Mouse (Mus musculus) lung, embryonic 14.5 days (tissue): ENCODE measurements around the gene Synj2. TPM values are rescaled to one million over a fixed set of nuclear protein-coding genes. Genes with fewer than 3 reads are reported as not detected.

Experiments used
- ATAC-seq: fragments of 200-750 bp; cut with Nextera tagmentation; 2 replicates; pipeline ENCODE4 v1.8.0; 2017; ENCODE audit warnings: mild to moderate bottlenecking, moderate TSS enrichment, moderate library complexity; ENCODE audit not compliant: insufficient read depth
- DNase-seq: peaks from one replicate; pipeline ENCODE4 v3.0.0-alpha.2; 2015
- H3K27ac ChIP-seq: fragments of 300-500 bp; sonication (generic); 2 replicates; pipeline ENCODE4 v1.5.1; 2014; ENCODE audit warnings: low read depth, mild to moderate bottlenecking, moderate library complexity
- H3K27me3 ChIP-seq: fragments of 300-500 bp; sonication (generic); 2 replicates; pipeline ENCODE4 v1.6.1; 2014; ENCODE audit warnings: low read length, control low read depth; ENCODE audit not compliant: insufficient read depth
- H3K36me3 ChIP-seq: fragments of 300-500 bp; sonication (generic); 2 replicates; pipeline ENCODE4 v1.6.1; 2014; ENCODE audit warnings: control low read depth; ENCODE audit not compliant: insufficient read depth
- H3K4me1 ChIP-seq: fragments of 300-500 bp; sonication (generic); 2 replicates; pipeline ENCODE4 v1.6.1; 2014; ENCODE audit warnings: antibody characterized with exemption, control low read depth; ENCODE audit not compliant: insufficient read depth
- H3K4me2 ChIP-seq: fragments of 300-500 bp; sonication (generic); 2 replicates; pipeline ENCODE4 v1.6.1; 2014; ENCODE audit warnings: mild to moderate bottlenecking
- H3K4me3 ChIP-seq: fragments of 300-500 bp; sonication (generic); 2 replicates; pipeline ENCODE4 v1.5.1; 2014; ENCODE audit warnings: low read depth, low read length
- H3K9ac ChIP-seq: fragments of 300-500 bp; sonication (generic); 2 replicates; pipeline ENCODE4 v1.6.1; 2014
- H3K9me3 ChIP-seq: fragments of 300-500 bp; sonication (generic); 2 replicates; pipeline ENCODE4 v1.6.1; 2016; ENCODE audit warnings: low read depth, low read length, control low read depth
- CTCF ChIP-seq: IDR thresholded peaks from 2 replicates; pipeline ENCODE4 v1.5.1; 2016; ENCODE audit warnings: antibody characterized with exemption, low read depth
- WGBS: fragments of 180-500 bp; shearing (Covaris S2); extraction: QIAGEN DNeasy Blood & Tissue Kit; methylation state at CpG from one replicate; pipeline ENCODE4 v1.1.7; 2014; 5-methylcytosine and 5-hydroxymethylcytosine counted together
- polyA plus RNA-seq: library from polyadenylated mRNA; unstranded; fragments of >200 nt; fragmentation: Nextera tagmentation; extraction: Ambion mirVana; gene quantifications from 2 replicates; pipeline ENCODE4 v1.2.1, GENCODE M21; 2014

The Synj2 gene
- polyA plus RNA-seq, 1 experiment from 2014 or later, result 3.6 TPM

- no peak for ATAC-seq
Measured at GRCm38 (mm10) chr17:5992866-5993580, 51.9 kb downstream of the Synj2 start.

GRCm38 (mm10) chr17:5993581-5994260 is 52.6 kb downstream of the Synj2 start:
- no peak for ATAC-seq
- WGBS, result 52% methylated on average over 3 of the region's 3 CpGs

More at GRCm38 (mm10) chr17:5992866-5993580, 51.9 kb downstream of the Synj2 start:
- H3K27ac ChIP-seq, result no peak overlapping the region
- WGBS, result 76% methylated on average over 5 of the region's 5 CpGs
- no peaks in the 10 kb centered on the region for H3K9me3 ChIP-seq
- no peak for DNase-seq
- no peak overlapping the region for H3K4me3 ChIP-seq
- no peak for TF ChIP-seq CTCF
- H3K4me1 ChIP-seq, result no peaks in the 10 kb centered on the region; the same call in 1 of the 2 replicates
- no peak overlapping the region for H3K4me2 ChIP-seq
- H3K27me3 ChIP-seq, result no peaks in the 10 kb centered on the region
- H3K36me3 ChIP-seq, result no peaks in the 10 kb centered on the region
- no peak overlapping the region for H3K9ac ChIP-seq

DNA sequence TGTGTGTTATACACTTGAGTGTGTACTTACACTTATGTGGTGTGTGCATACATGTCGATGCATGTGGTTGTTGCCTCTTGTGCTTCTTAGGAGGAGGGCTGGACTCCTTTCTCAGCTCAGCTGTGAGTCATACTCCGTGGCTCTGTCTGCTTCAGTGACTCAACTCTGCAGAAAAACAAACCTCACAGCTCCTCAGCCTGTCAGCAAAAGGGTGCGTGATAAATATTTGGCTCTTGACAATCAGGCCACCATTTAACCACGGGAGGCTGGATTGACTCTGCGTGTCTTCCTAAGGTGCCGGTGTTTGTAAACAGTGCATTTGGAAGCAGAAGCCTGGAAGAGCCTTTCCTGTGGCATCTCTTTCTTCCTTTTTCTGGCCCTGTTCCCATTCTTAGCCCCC is 53.5 kb downstream of the Synj2 start:
- H3K36me3 ChIP-seq, result no peaks in the 10 kb centered on the region
- H3K27ac ChIP-seq, result no peak overlapping the region
- H3K4me3 ChIP-seq, result no peak overlapping the region
- no peak for DNase-seq
- no peaks in the 10 kb centered on the region for H3K4me1 ChIP-seq
- no peak for ATAC-seq
- H3K4me2 ChIP-seq, result no peak overlapping the region
- H3K27me3 ChIP-seq, result no peaks in the 10 kb centered on the region
- no peaks in the 10 kb centered on the region for H3K9me3 ChIP-seq
- TF ChIP-seq CTCF, result no peak
- H3K9ac ChIP-seq, result no peak overlapping the region
- WGBS, result 62% methylated on average over 6 of the region's 6 CpGs

More at GRCm38 (mm10) chr17:5993581-5994260, 52.6 kb downstream of the Synj2 start:
- H3K4me1 ChIP-seq, result no peaks in the 10 kb centered on the region
- no peaks in the 10 kb centered on the region for H3K9me3 ChIP-seq
- no peaks in the 10 kb centered on the region for H3K27me3 ChIP-seq
- H3K4me3 ChIP-seq, result no peak overlapping the region
- peak; percentile 19; the same call in 1 of the 2 replicates for TF ChIP-seq CTCF
- no peak overlapping the region for H3K9ac ChIP-seq
- H3K27ac ChIP-seq, result no peak overlapping the region
- no peak overlapping the region for H3K4me2 ChIP-seq
- H3K36me3 ChIP-seq, result no peaks in the 10 kb centered on the region
- DNase-seq, result no peak

DNA sequence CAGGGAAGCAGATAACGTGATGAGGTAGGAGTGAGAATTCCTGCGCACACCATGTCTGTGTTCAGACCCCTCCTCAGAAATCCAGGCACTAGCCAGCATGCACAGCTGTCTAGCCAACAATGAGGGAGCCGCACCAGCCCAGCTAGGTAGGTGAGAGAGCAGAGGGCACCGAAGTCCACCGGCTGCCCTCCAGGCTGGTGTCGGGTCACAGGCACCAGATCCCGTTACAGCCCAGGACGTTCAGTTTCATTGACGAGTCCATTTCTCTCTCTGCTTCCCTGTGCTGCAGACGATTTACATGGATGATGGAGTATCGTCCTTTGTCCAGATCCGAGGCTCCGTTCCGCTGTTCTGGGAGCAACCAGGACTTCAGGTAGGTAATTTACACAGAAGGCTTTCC is 55.5 kb downstream of the Synj2 start:
- H3K4me2 ChIP-seq, result no peak overlapping the region
- 75% methylated on average over 14 of the region's 14 CpGs for WGBS
- ATAC-seq (no peak), DNase-seq (no peak)
- H3K9me3 ChIP-seq, result no peaks in the 10 kb centered on the region
- H3K4me3 ChIP-seq, result no peak overlapping the region
- H3K4me1 ChIP-seq, result 0 out of 2 replicates have a peak, but pooled peaks cover 3% of the 10 kb centered on the region
- H3K36me3 ChIP-seq, result no peaks in the 10 kb centered on the region
- no peak for TF ChIP-seq CTCF
- H3K27ac ChIP-seq, result no peak overlapping the region; the same call in 1 of the 2 replicates
- no peak overlapping the region for H3K9ac ChIP-seq
- no peaks in the 10 kb centered on the region for H3K27me3 ChIP-seq

DNA sequence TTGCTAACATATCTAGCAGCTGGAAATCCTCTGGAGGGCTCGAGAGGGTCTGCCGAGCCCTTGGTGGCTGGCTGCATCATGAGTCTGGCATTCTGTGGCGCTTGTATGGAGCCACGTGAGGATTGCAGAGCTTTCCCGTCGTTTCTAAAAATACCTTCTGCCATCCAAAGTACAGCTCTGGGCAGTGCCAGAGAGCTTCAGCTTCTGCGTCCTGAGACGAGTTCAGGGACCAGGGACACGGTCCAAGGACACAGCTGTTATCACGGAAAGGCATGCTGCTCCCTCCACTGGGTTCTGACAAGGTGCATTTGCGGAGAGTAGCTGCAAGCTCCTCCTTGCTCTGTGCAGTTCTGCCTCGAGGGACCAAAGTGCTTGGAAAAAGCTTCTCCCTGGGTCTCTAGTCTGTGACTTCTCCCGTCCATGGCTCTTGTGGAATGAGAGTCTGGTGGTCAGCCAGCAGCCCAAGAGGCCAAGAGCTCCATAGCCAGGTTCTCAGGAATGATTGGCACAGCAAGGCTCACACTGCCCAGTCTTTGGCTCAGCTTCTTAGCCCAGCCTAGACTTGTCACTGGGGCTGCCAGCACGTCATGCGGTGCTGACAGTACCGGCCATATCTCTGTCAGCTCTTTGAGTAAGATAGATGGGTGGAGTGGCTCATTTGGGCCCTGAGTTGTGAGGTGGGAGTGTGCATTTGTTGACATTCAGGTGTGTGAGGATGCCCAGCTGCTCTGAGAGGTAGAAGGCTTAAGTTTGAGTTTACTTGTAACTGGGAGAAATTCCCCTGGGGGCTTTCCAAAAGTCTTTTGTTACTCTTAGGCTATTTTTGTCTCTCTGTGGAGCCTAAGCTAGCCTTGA is 56.5 kb downstream of the Synj2 start:
- H3K36me3 ChIP-seq, result no peaks in the 10 kb centered on the region
- no peaks in the 10 kb centered on the region for H3K27me3 ChIP-seq
- WGBS, result 54% methylated on average over 16 of the region's 16 CpGs
- no peaks in the 10 kb centered on the region for H3K9me3 ChIP-seq
- H3K9ac ChIP-seq, result no peak overlapping the region
- no peak for TF ChIP-seq CTCF
- H3K4me1 ChIP-seq, result 0 out of 2 replicates have a peak, but pooled peaks cover 3% of the 10 kb centered on the region
- no peak for DNase-seq
- ATAC-seq, result no peak
- peak overlapping the region; percentile 43; the same call in 1 of the 2 replicates for H3K27ac ChIP-seq
- no peak overlapping the region for H3K4me2 ChIP-seq
- H3K4me3 ChIP-seq, result no peak overlapping the region

DNA sequence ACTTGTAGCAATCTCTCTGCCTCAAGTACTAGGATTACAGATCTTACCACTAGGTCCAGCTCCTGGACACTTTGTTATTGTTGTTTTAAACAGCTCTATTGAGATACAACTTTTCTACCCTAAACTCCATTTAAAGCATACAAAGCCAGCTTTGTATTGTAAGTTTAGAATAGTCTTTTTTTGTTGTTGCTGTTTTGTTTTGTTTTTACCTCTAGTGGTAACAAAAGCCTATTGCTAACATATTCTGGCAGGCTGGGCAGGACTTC is 57.1 kb downstream of the Synj2 start:
- H3K27me3 ChIP-seq, result no peaks in the 10 kb centered on the region
- no peak overlapping the region for H3K27ac ChIP-seq
- ATAC-seq, result no peak
- no peaks in the 10 kb centered on the region for H3K9me3 ChIP-seq
- no peak for DNase-seq
- no peak overlapping the region for H3K9ac ChIP-seq
- H3K36me3 ChIP-seq, result no peaks in the 10 kb centered on the region
- H3K4me1 ChIP-seq, result 0 out of 2 replicates have a peak, but pooled peaks cover 3% of the 10 kb centered on the region
- no peak overlapping the region for H3K4me3 ChIP-seq
- TF ChIP-seq CTCF, result no peak
- H3K4me2 ChIP-seq, result no peak overlapping the region
